Mouse (Mus musculus): ENCODE measurements at regions not wholly inside any gene's neighbourhood (a gene's known extent, or its start where the extent isn't known, plus 50 kb on each side); places are given as distances from the start of the nearest gene placed in this dataset.

DNA sequence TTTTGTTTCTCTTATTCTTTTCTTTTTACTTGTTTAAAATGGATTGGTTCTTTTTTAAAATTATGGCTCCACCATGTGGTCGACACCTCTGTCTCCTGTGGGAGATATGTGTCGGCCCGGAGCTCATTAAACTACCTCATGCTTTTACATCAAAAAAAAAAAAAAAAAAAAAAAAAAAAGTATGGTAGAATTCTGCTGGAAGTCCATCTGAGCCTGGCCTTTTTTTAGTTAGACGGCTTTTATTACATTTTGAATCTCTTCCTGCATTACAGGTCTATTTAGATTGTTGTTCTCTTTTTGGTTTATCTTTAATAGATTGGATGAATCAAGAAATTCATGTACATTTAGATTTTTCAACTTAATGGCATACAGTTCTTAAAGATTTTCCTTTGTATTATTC, 350.8 kb upstream of the Ascc3 start:
- peak; percentile 3 for DNase-seq (ENCODE audit: low read depth, low spot score)

- no peak for DNase-seq (ENCODE audit: low read depth, low spot score)
Measured at GRCm38 (mm10) chr10:50203587-50203986, 388.9 kb upstream of the Ascc3 start.

GRCm38 (mm10) chr10:50201691-50202090, 390.8 kb upstream of the Ascc3 start:
- no peak for DNase-seq (ENCODE audit: low read depth, low spot score)

GRCm38 (mm10) chr10:50199857-50200256, 392.6 kb upstream of the Ascc3 start:
- DNase-seq (ENCODE audit: low read depth, low spot score), result peak; percentile 61

DNA sequence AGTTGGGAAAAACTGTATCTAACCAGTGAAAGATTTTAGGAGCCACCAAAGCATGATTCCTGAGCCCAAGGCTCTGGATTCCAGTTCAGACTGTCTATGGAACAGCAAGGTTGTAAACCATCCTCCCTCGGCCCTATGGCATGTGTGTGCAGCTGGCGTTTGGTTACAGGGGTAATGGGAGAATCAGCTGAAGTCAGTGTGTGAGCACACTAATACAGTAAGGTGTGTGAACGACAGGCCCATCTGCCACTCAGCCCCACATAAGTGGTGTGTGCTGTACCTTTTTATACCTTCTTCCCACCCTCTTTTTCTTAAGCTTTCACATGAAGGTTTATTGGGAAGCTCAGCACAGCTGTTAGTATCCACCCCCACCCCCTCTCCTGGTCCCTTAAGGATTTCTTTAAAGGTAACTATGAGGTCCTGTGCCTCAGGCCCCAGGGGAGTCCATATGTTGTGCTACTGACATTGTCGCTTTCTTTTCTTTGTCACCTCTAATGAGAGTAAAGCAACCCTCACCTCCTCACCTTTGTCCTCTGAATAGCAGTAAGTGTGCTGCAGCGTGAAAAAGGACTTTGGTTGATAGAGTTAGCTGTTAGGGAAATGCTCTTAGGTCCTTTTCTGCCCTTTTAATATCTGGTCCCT, 394.5 kb upstream of the Ascc3 start:
- no peak for DNase-seq (ENCODE audit: low read depth, low spot score)

DNA sequence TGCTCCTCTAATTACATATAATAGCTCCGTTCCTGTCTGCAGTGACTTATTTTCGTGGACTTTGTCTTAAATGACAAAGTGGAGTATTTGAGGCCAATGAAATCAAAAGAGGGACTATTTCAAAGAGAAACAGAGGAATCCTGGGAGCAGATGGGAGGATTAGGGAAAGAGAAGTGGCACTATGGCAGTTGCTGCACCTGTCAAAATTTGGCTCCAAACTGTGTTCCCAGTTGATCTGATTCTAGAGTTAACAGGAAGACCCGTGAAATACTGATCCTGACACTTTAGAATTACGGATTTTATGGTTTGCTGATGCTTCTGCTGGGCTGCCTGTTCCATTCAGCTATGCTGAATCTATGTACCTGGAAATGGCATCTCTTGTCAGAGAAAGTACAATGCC, 401.7 kb upstream of the Grik2 start:
- DNase-seq (ENCODE audit: low read depth, low spot score), result no peak

DNA sequence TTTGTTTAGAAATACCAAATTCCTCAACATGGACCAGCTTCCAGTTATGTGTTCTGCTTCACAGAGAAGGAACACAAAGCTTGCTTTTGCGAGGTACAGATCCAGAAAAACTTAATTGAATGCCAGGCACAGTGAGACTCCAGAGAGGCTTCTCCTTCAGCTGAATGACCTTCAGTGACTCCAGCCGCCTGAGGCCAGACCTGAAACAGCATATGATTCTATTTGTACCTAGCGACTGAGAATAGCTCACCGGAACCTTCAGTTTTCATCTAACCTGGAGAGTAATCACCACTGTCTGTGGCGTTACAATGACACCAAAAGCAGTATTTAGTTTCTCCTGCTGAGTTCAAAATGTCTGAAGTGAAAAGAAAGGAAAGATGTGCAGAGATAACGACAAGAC, 380.6 kb upstream of the Grik2 start:
- DNase-seq (ENCODE audit: low read depth, low spot score), result no peak

GRCm38 (mm10) chr10:50138351-50138750, 349.8 kb upstream of the Grik2 start:
- no peak for DNase-seq (ENCODE audit: low read depth, low spot score)

- DNase-seq (ENCODE audit: low read depth, low spot score), result no peak
Measured at GRCm38 (mm10) chr10:50137783-50138182, 349.2 kb upstream of the Grik2 start.

- DNase-seq (ENCODE audit: low read depth, low spot score), result no peak
Measured at GRCm38 (mm10) chr10:50136165-50136564, 347.6 kb upstream of the Grik2 start.

DNA sequence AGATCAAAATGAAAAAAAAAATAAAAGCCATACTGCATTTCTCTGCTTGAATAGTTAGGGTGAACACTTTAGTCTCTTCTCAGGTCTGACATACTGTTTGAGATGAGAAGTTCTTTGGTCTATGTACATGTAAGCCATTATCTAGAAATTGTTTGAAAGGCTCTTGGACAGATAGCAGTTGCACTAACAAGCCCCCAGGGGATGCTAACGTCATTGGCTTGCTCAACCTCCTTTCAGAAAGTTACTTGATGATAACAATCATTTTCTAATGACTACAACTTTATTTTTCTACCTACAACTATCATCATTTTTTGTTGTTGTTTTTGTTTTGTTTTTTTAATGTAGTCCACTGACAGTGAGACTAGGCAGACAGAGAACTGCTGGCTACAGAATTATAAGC, 346.9 kb upstream of the Grik2 start:
- peak; percentile 5 for DNase-seq (ENCODE audit: low read depth, low spot score)

Measured in 3T3-L1 (cell line).